Mouse (Mus musculus) thymus, adult 2 months (tissue): ENCODE data around the gene Vmn1r16.

Experiments
- CTCF ChIP-seq: fragments of 200-500 bp; IDR thresholded peaks from 2 replicates; pipeline ENCODE4 v1.5.1; 2012; ENCODE audit warnings: mild to moderate bottlenecking, control low read depth, low read length, moderate library complexity, borderline replicate concordance; ENCODE audit not compliant: control insufficient read depth, poor library complexity, insufficient read depth; ENCODE audit errors: extremely low read depth
- POLR2A ChIP-seq: fragments of 200-500 bp; IDR thresholded peaks from 2 replicates; pipeline ENCODE4 v1.6.1; 2012; ENCODE audit warnings: mild to moderate bottlenecking, low read length, control low read depth, moderate library complexity; ENCODE audit not compliant: control insufficient read depth, poor library complexity, insufficient read depth; ENCODE audit errors: extremely low read depth

- TF ChIP-seq CTCF, result no peak
- TF ChIP-seq POLR2A, result no peak
Observed at GRCm38 (mm10) chr6:57278952-57279351, 50.3 kb downstream of the Vmn1r16 start.
